Mouse (Mus musculus): Measurements from ENCODE around the gene Podxl2. TPM values are rescaled to one million over a fixed set of nuclear protein-coding genes. Genes with fewer than 3 reads are reported as not detected.

Gene Podxl2
- polyA plus RNA-seq, 1 experiment, result 2.8 TPM

GRCm38 (mm10) chr6:88816913-88817312, 57.9 kb downstream of the Podxl2 start:
- Histone ChIP-seq H3K79me2 (ENCODE audit: control insufficient read depth, insufficient read depth) (no peaks in the 10 kb centered on the region), H3K4me3 (ENCODE audit: insufficient read depth, poor library complexity, severe bottlenecking) (no peak overlapping the region), H3ac (ENCODE audit: control insufficient read depth, insufficient read length, low read depth) (no peak overlapping the region), H3K27me3 (ENCODE audit: control insufficient read depth, insufficient read depth, insufficient read length) (no peaks in the 10 kb centered on the region), H3K79me3 (ENCODE audit: low read depth) (no peaks in the 10 kb centered on the region), H3K36me3 (ENCODE audit: control insufficient read depth, insufficient read depth) (no peaks in the 10 kb centered on the region)
- TF ChIP-seq USF1 (IDR thresholded peaks at IDR 0.05; ENCODE audit: low read depth), result no peak
- no peak for TF ChIP-seq CEBPB (IDR thresholded peaks at IDR 0.05; ENCODE audit: low read depth)

DNA sequence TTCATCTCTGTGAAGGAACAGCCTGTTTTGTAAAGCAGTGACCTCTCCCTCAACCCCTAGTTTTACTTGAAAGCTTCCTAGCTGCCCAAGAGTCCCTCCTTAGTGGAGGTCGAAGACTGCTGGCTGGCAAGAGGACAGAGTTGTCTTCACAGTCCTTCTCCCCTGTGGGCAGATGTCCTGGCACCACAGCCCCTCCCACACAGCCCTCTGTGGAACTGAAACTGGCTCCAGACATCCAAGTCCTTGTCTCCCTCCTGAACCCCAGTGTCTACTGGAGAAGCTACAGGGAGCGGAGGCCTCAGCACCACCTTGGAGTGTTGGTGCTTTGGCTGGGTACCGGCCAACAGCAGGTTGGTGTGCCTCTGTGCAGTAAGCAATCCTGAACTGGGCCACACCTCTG, 59.4 kb downstream of the Podxl2 start:
- Histone ChIP-seq H3K27me3 (ENCODE audit: control insufficient read depth, insufficient read depth, insufficient read length) (no peaks in the 10 kb centered on the region), H3K36me3 (ENCODE audit: control insufficient read depth, insufficient read depth) (no peaks in the 10 kb centered on the region), H3K4me3 (ENCODE audit: insufficient read depth, poor library complexity, severe bottlenecking) (no peak overlapping the region), H3K79me2 (ENCODE audit: control insufficient read depth, insufficient read depth) (no peaks in the 10 kb centered on the region), H3ac (ENCODE audit: control insufficient read depth, insufficient read length, low read depth) (no peak overlapping the region), H3K79me3 (ENCODE audit: low read depth) (no peaks in the 10 kb centered on the region)
- TF ChIP-seq MYOG (IDR thresholded peaks at IDR 0.05; ENCODE audit: control insufficient read depth, extremely low read depth, insufficient read length) (no peak), CTCF (IDR thresholded peaks at IDR 0.05; ENCODE audit: control insufficient read depth, insufficient read depth, insufficient read length) (no peak), MAX (IDR thresholded peaks at IDR 0.05) (no peak)

DNA sequence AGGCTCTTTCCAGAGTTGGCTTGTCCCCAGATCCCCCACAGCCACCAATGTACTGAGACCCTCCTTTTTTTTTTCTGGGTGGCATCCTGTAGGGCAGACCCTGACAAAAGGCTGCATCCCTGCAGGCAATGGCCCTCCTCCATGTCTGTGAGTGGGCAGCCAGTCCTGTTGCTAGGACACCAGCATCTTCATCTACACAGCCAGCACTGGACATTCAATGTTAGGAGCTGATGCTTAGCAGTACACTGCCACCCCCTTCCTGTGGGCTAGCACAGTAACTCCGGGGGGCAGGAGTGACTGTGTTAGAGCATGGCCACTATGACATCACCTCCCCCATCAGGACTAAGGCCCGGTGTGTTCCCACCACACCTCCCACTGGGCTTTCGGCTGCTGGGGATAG, 59.8 kb downstream of the Podxl2 start:
- H3K79me3 ChIP-seq (ENCODE audit: low read depth), result no peaks in the 10 kb centered on the region
- no peaks in the 10 kb centered on the region for H3K27me3 ChIP-seq (ENCODE audit: control insufficient read depth, insufficient read depth, insufficient read length)
- no peaks in the 10 kb centered on the region for H3K79me2 ChIP-seq (ENCODE audit: control insufficient read depth, insufficient read depth)
- no peak overlapping the region for H3ac ChIP-seq (ENCODE audit: control insufficient read depth, insufficient read length, low read depth)
- H3K4me3 ChIP-seq (ENCODE audit: insufficient read depth, poor library complexity, severe bottlenecking), result no peak overlapping the region
- TF ChIP-seq MYOG (IDR thresholded peaks at IDR 0.05; ENCODE audit: control insufficient read depth, extremely low read depth, insufficient read length) (no peak), CTCF (IDR thresholded peaks at IDR 0.05; ENCODE audit: control insufficient read depth, insufficient read depth, insufficient read length) (no peak), MYOD1 (IDR thresholded peaks at IDR 0.05; ENCODE audit: control insufficient read depth, insufficient read length, low read depth) (no peak), USF1 (IDR thresholded peaks at IDR 0.05; ENCODE audit: low read depth) (no peak), MAX (IDR thresholded peaks at IDR 0.05) (no peak)
- H3K36me3 ChIP-seq (ENCODE audit: control insufficient read depth, insufficient read depth), result no peaks in the 10 kb centered on the region

GRCm38 (mm10) chr6:88813832-88814231, 61.0 kb downstream of the Podxl2 start:
- Histone ChIP-seq H3ac (ENCODE audit: control insufficient read depth, insufficient read length, low read depth) (no peak overlapping the region), H3K79me3 (ENCODE audit: low read depth) (no peaks in the 10 kb centered on the region), H3K36me3 (ENCODE audit: control insufficient read depth, insufficient read depth) (no peaks in the 10 kb centered on the region), H3K4me3 (ENCODE audit: insufficient read depth, poor library complexity, severe bottlenecking) (no peak overlapping the region), H3K27me3 (ENCODE audit: control insufficient read depth, insufficient read depth, insufficient read length) (no peaks in the 10 kb centered on the region), H3K79me2 (ENCODE audit: control insufficient read depth, insufficient read depth) (no peaks in the 10 kb centered on the region)
- no peak for TF ChIP-seq MYOD1 (IDR thresholded peaks at IDR 0.05; ENCODE audit: control insufficient read depth, insufficient read length, low read depth)
- TF ChIP-seq USF1 (IDR thresholded peaks at IDR 0.05; ENCODE audit: low read depth), result no peak
- no peak for TF ChIP-seq MYOG (IDR thresholded peaks at IDR 0.05; ENCODE audit: control insufficient read depth, extremely low read depth, insufficient read length)
- no peak for TF ChIP-seq MAX (IDR thresholded peaks at IDR 0.05)
- no peak for TF ChIP-seq FOSL1 (IDR thresholded peaks at IDR 0.05; ENCODE audit: insufficient read depth, low read length, poor library complexity, severe bottlenecking)
- TF ChIP-seq CEBPB (IDR thresholded peaks at IDR 0.05; ENCODE audit: low read depth), result no peak
- TF ChIP-seq CTCF (IDR thresholded peaks at IDR 0.05; ENCODE audit: control insufficient read depth, insufficient read depth, insufficient read length), result no peak

DNA sequence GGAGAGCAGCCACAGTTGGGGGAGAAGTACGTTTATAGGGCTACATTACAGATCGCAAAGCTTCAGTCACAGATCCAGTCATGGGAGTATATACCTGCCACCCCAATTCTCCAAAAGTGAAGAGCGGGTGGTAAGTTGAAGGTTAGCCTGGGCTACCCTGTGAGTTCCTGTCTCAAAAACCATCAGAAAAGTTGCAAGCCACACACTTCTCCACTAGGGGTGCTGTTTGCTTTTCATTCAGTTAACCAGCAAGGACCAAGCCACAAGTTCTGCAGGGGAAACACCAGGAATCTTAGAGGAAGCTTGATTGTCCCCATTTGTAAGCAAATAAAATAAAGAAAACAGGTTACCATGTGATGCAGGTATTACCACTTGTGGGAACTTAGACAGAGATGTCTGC, 62.0 kb downstream of the Podxl2 start:
- H3K27me3 ChIP-seq (ENCODE audit: control insufficient read depth, insufficient read depth, insufficient read length), result no peaks in the 10 kb centered on the region
- no peak overlapping the region for H3ac ChIP-seq (ENCODE audit: control insufficient read depth, insufficient read length, low read depth)
- TF ChIP-seq FOSL1 (IDR thresholded peaks at IDR 0.05; ENCODE audit: insufficient read depth, low read length, poor library complexity, severe bottlenecking) (no peak), CTCF (IDR thresholded peaks at IDR 0.05; ENCODE audit: control insufficient read depth, insufficient read depth, insufficient read length) (peak; percentile 22), MAX (IDR thresholded peaks at IDR 0.05) (no peak), CEBPB (IDR thresholded peaks at IDR 0.05; ENCODE audit: low read depth) (no peak), MYOD1 (IDR thresholded peaks at IDR 0.05; ENCODE audit: control insufficient read depth, insufficient read length, low read depth) (no peak), USF1 (IDR thresholded peaks at IDR 0.05; ENCODE audit: low read depth) (no peak), MYOG (IDR thresholded peaks at IDR 0.05; ENCODE audit: control insufficient read depth, extremely low read depth, insufficient read length) (no peak)
- no peaks in the 10 kb centered on the region for H3K36me3 ChIP-seq (ENCODE audit: control insufficient read depth, insufficient read depth)
- H3K79me2 ChIP-seq (ENCODE audit: control insufficient read depth, insufficient read depth), result no peaks in the 10 kb centered on the region
- no peak overlapping the region for H3K4me3 ChIP-seq (ENCODE audit: insufficient read depth, poor library complexity, severe bottlenecking)
- no peaks in the 10 kb centered on the region for H3K79me3 ChIP-seq (ENCODE audit: low read depth)

DNA sequence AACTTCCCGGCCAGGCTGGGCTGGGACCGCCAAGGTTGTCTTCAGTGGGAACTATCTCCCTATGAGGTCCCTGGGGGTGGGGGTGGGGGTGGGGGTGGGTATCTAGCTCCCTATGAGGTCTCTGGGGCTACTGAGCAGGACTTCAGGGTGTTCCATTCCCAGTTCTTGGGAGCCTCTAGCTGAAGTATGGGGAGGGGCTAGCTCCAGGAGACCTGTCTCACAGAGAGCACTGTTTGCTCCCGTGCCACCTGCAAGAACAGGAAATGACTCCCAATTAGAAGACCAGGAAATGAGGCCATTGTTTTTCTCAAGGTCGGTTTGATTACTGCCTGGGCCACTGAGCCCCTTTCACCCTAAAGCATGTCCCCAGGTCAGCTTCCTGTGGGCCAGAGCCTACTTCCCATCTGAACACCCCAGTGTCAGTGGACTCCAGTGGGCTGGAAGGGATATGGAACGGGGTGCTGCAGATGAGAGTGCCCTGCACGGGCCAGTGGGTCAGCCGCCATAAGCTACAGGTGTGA, 62.9 kb downstream of the Podxl2 start:
- Histone ChIP-seq H3K79me3 (ENCODE audit: low read depth) (no peaks in the 10 kb centered on the region), H3K79me2 (ENCODE audit: control insufficient read depth, insufficient read depth) (no peaks in the 10 kb centered on the region), H3K4me3 (ENCODE audit: insufficient read depth, poor library complexity, severe bottlenecking) (no peak overlapping the region), H3ac (ENCODE audit: control insufficient read depth, insufficient read length, low read depth) (no peak overlapping the region), H3K36me3 (ENCODE audit: control insufficient read depth, insufficient read depth) (no peaks in the 10 kb centered on the region), H3K27me3 (ENCODE audit: control insufficient read depth, insufficient read depth, insufficient read length) (no peaks in the 10 kb centered on the region)
- TF ChIP-seq MYOG (IDR thresholded peaks at IDR 0.05; ENCODE audit: control insufficient read depth, extremely low read depth, insufficient read length), result no peak
- TF ChIP-seq MAX (IDR thresholded peaks at IDR 0.05), result no peak
- TF ChIP-seq USF1 (IDR thresholded peaks at IDR 0.05; ENCODE audit: low read depth), result no peak
- TF ChIP-seq MYOD1 (IDR thresholded peaks at IDR 0.05; ENCODE audit: control insufficient read depth, insufficient read length, low read depth), result no peak
- TF ChIP-seq FOSL1 (IDR thresholded peaks at IDR 0.05; ENCODE audit: insufficient read depth, low read length, poor library complexity, severe bottlenecking), result no peak
- TF ChIP-seq CTCF (IDR thresholded peaks at IDR 0.05; ENCODE audit: control insufficient read depth, insufficient read depth, insufficient read length), result no peak
- no peak for TF ChIP-seq CEBPB (IDR thresholded peaks at IDR 0.05; ENCODE audit: low read depth)

Measured in C2C12 (cell line).